Mouse (Mus musculus) neural tube, embryonic 13.5 days (tissue): ENCODE measurements at regions not wholly inside any gene's neighbourhood (a gene's known extent, or its start where the extent isn't known, plus 50 kb on each side); places are given as distances from the start of the nearest gene placed in this dataset.
A peak's percentile ranks its signal among the peaks of the same experiment; 100 is the strongest.

ENCODE experiments used
- ATAC-seq: fragments of 200-750 bp; cut with Nextera tagmentation; 2 replicates; pipeline ENCODE4 v1.8.0; 2017; ENCODE audit warnings: low read depth, mild to moderate bottlenecking, moderate TSS enrichment, moderate library complexity
- H3K27ac ChIP-seq: fragments of 300-500 bp; sonication (generic); replicated peaks from 2 replicates; pipeline ENCODE4 v1.5.1; 2015; ENCODE audit warnings: moderate library complexity, mild to moderate bottlenecking, inconsistent platforms
- H3K27me3 ChIP-seq: fragments of 300-500 bp; sonication (generic); 2 replicates; pipeline ENCODE4 v1.6.1; 2015; ENCODE audit warnings: mild to moderate bottlenecking, inconsistent platforms
- H3K36me3 ChIP-seq: fragments of 300-500 bp; sonication (generic); 2 replicates; pipeline ENCODE4 v1.6.1; 2015; ENCODE audit warnings: mild to moderate bottlenecking, inconsistent platforms
- H3K4me1 ChIP-seq: fragments of 300-500 bp; sonication (generic); replicated peaks from 2 replicates; pipeline ENCODE4 v1.6.1; 2015; ENCODE audit warnings: inconsistent platforms
- H3K4me2 ChIP-seq: fragments of 300-500 bp; sonication (generic); 2 replicates; pipeline ENCODE4 v1.6.1; 2015; ENCODE audit warnings: inconsistent platforms, mild to moderate bottlenecking, moderate library complexity
- H3K4me3 ChIP-seq: fragments of 300-500 bp; sonication (generic); 2 replicates; pipeline ENCODE4 v1.5.1; 2015; ENCODE audit warnings: mild to moderate bottlenecking, inconsistent platforms
- H3K9ac ChIP-seq: fragments of 300-500 bp; sonication (generic); 2 replicates; pipeline ENCODE4 v1.6.1; 2015; ENCODE audit warnings: moderate library complexity, mild to moderate bottlenecking, inconsistent platforms
- H3K9me3 ChIP-seq: fragments of 300-500 bp; sonication (generic); 2 replicates; pipeline ENCODE4 v1.6.1; 2016; ENCODE audit warnings: inconsistent platforms
- WGBS: fragments of 180-500 bp; shearing (Covaris S2); methylation state at CpG from one replicate; pipeline ENCODE4 v1.1.7; 2015; 5-methylcytosine and 5-hydroxymethylcytosine counted together

DNA sequence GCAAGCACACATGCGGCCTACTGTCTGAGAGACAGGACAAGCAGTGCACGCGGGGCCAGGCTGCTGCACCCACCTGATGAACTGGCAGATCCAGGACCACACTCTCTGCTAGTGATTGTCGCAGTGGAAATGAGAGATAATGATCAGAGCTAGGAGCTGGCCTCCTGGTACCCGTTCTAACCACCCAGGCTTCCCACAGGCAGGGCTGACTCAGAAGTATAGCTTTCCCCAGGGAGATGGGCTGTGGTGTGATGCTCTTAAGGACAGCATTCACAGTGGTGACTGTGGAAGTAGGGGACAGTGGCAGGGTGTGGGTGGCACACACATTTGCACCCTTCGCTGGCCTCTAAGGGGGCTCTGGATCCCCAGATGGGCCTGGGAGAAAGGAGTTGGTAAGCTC lies 128.0 kb downstream of the Kif26a start:
- Histone ChIP-seq H3K27me3 (peaks cover 11% of the 10 kb centered on the region; the same call in 1 of the 2 replicates), H3K4me2 (no peak overlapping the region), H3K27ac (no peak overlapping the region), H3K4me1 (peaks cover 19% of the 10 kb centered on the region), H3K36me3 (no peaks in the 10 kb centered on the region), H3K9ac (no peak overlapping the region; the same call in 1 of the 2 replicates), H3K4me3 (no peak overlapping the region), H3K9me3 (no peaks in the 10 kb centered on the region)
- no peak for ATAC-seq
- WGBS: 89% methylated on average over 6 of the region's 6 CpGs

GRCm38 (mm10) chr12:112274756-112275155 lies 128.7 kb downstream of the Kif26a start:
- Histone ChIP-seq H3K36me3 (no peaks in the 10 kb centered on the region), H3K4me3 (no peak overlapping the region), H3K27ac (no peak overlapping the region), H3K4me1 (peaks cover 20% of the 10 kb centered on the region), H3K9me3 (no peaks in the 10 kb centered on the region), H3K4me2 (no peak overlapping the region), H3K9ac (no peak overlapping the region), H3K27me3 (peaks cover 11% of the 10 kb centered on the region; the same call in 1 of the 2 replicates)
- WGBS: 40% methylated on average over 11 of the region's 11 CpGs
- no peak for ATAC-seq

- ATAC-seq: no peak
- H3K36me3 ChIP-seq: no peaks in the 10 kb centered on the region
- H3K27me3 ChIP-seq: peaks cover 11% of the 10 kb centered on the region; the same call in 1 of the 2 replicates
- peak overlapping the region; percentile 29; the same call in 1 of the 2 replicates for H3K27ac ChIP-seq
- H3K4me2 ChIP-seq: no peak overlapping the region
- 20% methylated on average over 7 of the region's 7 CpGs for WGBS
- peaks cover 29% of the 10 kb centered on the region for H3K4me1 ChIP-seq
- H3K9ac ChIP-seq: no peak overlapping the region
- no peaks in the 10 kb centered on the region for H3K9me3 ChIP-seq
- no peak overlapping the region for H3K4me3 ChIP-seq
Observed at GRCm38 (mm10) chr12:112276651-112277050, 130.6 kb downstream of the Kif26a start.

- H3K4me1 ChIP-seq: peaks cover 29% of the 10 kb centered on the region
- no peak overlapping the region for H3K27ac ChIP-seq
- ATAC-seq: no peak
- no peak overlapping the region for H3K4me2 ChIP-seq
- H3K27me3 ChIP-seq: peaks cover 11% of the 10 kb centered on the region; the same call in 1 of the 2 replicates
- H3K9me3 ChIP-seq: no peaks in the 10 kb centered on the region
- H3K36me3 ChIP-seq: no peaks in the 10 kb centered on the region
- no peak overlapping the region for H3K4me3 ChIP-seq
- H3K9ac ChIP-seq: no peak overlapping the region
- 31% methylated on average over 14 of the region's 14 CpGs for WGBS
Observed at GRCm38 (mm10) chr12:112277511-112277910, 131.5 kb downstream of the Kif26a start.

- Histone ChIP-seq H3K4me1 (peaks cover 26% of the 10 kb centered on the region), H3K4me2 (no peak overlapping the region), H3K4me3 (no peak overlapping the region), H3K36me3 (no peaks in the 10 kb centered on the region), H3K9me3 (no peaks in the 10 kb centered on the region), H3K27me3 (no peaks in the 10 kb centered on the region), H3K27ac (no peak overlapping the region), H3K9ac (no peak overlapping the region)
- no peak for ATAC-seq
- WGBS: 55% methylated on average over 15 of the region's 15 CpGs
Observed at GRCm38 (mm10) chr12:112285096-112285495, 139.1 kb downstream of the Kif26a start.

DNA sequence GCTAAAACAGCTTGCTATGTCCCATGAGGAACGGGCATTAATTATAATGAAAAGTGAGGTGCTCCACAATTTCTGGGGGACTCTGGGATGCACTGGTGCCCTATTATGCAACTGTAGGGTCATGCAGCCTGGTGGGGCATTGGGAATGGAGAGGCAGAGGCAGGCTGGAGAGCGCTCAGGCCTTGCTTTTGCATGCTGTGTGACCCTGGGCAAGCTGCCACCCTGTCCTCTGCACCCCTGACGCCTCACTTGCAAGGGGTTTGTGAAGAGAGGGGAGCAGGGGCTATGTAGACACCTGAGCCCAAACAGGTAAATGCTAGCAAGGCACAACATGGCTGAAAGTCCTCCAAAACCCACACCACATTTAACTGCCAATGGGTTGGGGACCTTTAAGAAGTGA lies 142.8 kb downstream of the Kif26a start:
- Histone ChIP-seq H3K36me3 (no peaks in the 10 kb centered on the region), H3K9me3 (no peaks in the 10 kb centered on the region), H3K4me3 (no peak overlapping the region), H3K9ac (no peak overlapping the region), H3K4me1 (peaks cover 43% of the 10 kb centered on the region), H3K27ac (no peak overlapping the region), H3K4me2 (no peak overlapping the region), H3K27me3 (no peaks in the 10 kb centered on the region)
- WGBS: 69% methylated on average over 3 of the region's 3 CpGs
- no peak for ATAC-seq

GRCm38 (mm10) chr12:112290299-112290698 lies 144.3 kb downstream of the Kif26a start:
- Histone ChIP-seq H3K9ac (no peak overlapping the region), H3K4me1 (peaks cover 44% of the 10 kb centered on the region), H3K4me2 (no peak overlapping the region), H3K9me3 (no peaks in the 10 kb centered on the region), H3K4me3 (no peak overlapping the region), H3K27me3 (no peaks in the 10 kb centered on the region), H3K36me3 (no peaks in the 10 kb centered on the region), H3K27ac (no peak overlapping the region)
- no peak for ATAC-seq
- WGBS: 91% methylated on average over 9 of the region's 9 CpGs

- no peak overlapping the region for H3K4me2 ChIP-seq
- no peaks in the 10 kb centered on the region for H3K9me3 ChIP-seq
- H3K9ac ChIP-seq: no peak overlapping the region
- peaks cover 42% of the 10 kb centered on the region for H3K4me1 ChIP-seq
- H3K4me3 ChIP-seq: no peak overlapping the region
- H3K36me3 ChIP-seq: no peaks in the 10 kb centered on the region
- no peak for ATAC-seq
- H3K27ac ChIP-seq: no peak overlapping the region
- H3K27me3 ChIP-seq: no peaks in the 10 kb centered on the region
- 72% methylated on average over 16 of the region's 16 CpGs for WGBS
Observed at GRCm38 (mm10) chr12:112291748-112292561, 145.9 kb downstream of the Kif26a start.

DNA sequence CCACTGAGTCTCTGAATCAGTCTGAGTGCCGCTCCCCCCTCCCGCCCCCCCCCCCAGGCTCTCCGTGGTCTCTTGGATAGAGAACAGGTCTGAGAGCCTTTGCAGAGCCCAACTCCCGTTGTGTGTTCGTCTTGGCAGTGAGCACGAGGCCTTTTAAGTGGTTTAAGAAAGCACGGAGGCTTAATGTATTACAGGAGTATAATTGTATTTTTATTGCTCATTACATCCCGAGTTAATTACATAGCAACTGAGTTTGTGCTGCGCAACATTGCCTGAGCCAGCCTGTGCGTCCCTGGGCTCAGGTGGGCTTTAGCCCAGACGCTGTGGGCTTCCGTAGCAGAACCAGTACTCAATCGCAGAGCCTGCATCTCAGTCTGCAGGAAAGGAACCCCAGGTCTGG lies 147.1 kb downstream of the Kif26a start:
- 47% methylated on average over 13 of the region's 13 CpGs for WGBS
- Histone ChIP-seq H3K9me3 (no peaks in the 10 kb centered on the region), H3K4me1 (peaks cover 41% of the 10 kb centered on the region), H3K4me3 (no peak overlapping the region), H3K4me2 (no peak overlapping the region), H3K9ac (peak overlapping the region; percentile 22; the same call in 1 of the 2 replicates), H3K27me3 (peaks cover 3% of the 10 kb centered on the region), H3K27ac (peak overlapping the region; percentile 69), H3K36me3 (no peaks in the 10 kb centered on the region)
- ATAC-seq: peak; percentile 66; the same call in 1 of the 2 replicates

DNA sequence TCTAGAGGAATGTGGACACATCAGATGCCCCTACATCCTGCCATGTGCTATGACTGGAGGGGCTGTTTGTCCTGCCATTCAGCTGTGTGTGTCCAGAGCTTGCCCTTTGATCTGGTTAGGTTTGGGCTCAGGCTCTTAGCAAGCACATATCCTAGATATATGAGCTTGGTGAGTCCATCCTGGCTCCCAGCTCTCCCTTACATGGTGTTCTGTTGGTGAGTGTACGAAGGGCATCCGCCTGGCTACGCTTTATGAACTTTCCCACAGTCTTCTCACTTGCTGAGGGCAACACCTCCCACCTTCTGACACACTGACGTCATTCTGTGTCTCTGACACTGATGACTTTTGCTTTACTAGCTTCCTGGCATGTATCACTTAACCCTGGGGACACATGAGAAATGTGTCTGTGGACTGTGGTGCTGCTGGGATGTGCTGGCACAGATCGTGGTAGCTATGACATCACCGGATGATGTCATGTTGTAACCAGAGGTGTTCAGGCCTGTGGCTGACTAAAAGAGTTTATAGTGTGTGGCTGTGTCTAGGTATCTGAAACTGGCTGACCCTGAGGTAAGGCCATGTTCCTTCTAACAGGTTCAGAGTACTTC lies 149.4 kb downstream of the Kif26a start:
- Histone ChIP-seq H3K27me3 (peaks cover 17% of the 10 kb centered on the region), H3K36me3 (no peaks in the 10 kb centered on the region), H3K27ac (no peak overlapping the region), H3K4me3 (no peak overlapping the region), H3K9ac (no peak overlapping the region), H3K9me3 (no peaks in the 10 kb centered on the region), H3K4me2 (no peak overlapping the region), H3K4me1 (peaks cover 44% of the 10 kb centered on the region)
- no peak for ATAC-seq
- WGBS: 85% methylated on average over 6 of the region's 6 CpGs

GRCm38 (mm10) chr12:112298521-112298920 lies 152.5 kb downstream of the Kif26a start:
- no peak for ATAC-seq
- Histone ChIP-seq H3K4me1 (peaks cover 39% of the 10 kb centered on the region), H3K4me3 (no peak overlapping the region), H3K9ac (no peak overlapping the region), H3K27me3 (peaks cover 43% of the 10 kb centered on the region), H3K36me3 (no peaks in the 10 kb centered on the region), H3K27ac (no peak overlapping the region), H3K4me2 (no peak overlapping the region), H3K9me3 (no peaks in the 10 kb centered on the region)
- 89% methylated on average over 8 of the region's 8 CpGs for WGBS

- WGBS: 42% methylated on average over 5 of the region's 5 CpGs
- H3K4me2 ChIP-seq: no peak overlapping the region
- ATAC-seq: no peak
- H3K27me3 ChIP-seq: peaks cover 46% of the 10 kb centered on the region
- no peak overlapping the region for H3K4me3 ChIP-seq
- no peak overlapping the region for H3K27ac ChIP-seq
- no peaks in the 10 kb centered on the region for H3K36me3 ChIP-seq
- H3K9ac ChIP-seq: no peak overlapping the region
- H3K4me1 ChIP-seq: peaks cover 33% of the 10 kb centered on the region
- H3K9me3 ChIP-seq: no peaks in the 10 kb centered on the region
Observed at GRCm38 (mm10) chr12:112299089-112299488, 153.1 kb downstream of the Kif26a start.
